Mouse (Mus musculus) urinary bladder, postnatal 25 days (tissue): ENCODE measurements around the gene Gm12248.
"Not testable (repeated sequence)": the region's sequence is repeated elsewhere in the genome, so short reads cannot be mapped to it uniquely, and the experiment has no call there.

Experiments
- DNase-seq: peaks from one replicate; pipeline ENCODE4 v3.0.0; 2022; ENCODE audit warnings: low spot score

The Gm12248 gene

DNA sequence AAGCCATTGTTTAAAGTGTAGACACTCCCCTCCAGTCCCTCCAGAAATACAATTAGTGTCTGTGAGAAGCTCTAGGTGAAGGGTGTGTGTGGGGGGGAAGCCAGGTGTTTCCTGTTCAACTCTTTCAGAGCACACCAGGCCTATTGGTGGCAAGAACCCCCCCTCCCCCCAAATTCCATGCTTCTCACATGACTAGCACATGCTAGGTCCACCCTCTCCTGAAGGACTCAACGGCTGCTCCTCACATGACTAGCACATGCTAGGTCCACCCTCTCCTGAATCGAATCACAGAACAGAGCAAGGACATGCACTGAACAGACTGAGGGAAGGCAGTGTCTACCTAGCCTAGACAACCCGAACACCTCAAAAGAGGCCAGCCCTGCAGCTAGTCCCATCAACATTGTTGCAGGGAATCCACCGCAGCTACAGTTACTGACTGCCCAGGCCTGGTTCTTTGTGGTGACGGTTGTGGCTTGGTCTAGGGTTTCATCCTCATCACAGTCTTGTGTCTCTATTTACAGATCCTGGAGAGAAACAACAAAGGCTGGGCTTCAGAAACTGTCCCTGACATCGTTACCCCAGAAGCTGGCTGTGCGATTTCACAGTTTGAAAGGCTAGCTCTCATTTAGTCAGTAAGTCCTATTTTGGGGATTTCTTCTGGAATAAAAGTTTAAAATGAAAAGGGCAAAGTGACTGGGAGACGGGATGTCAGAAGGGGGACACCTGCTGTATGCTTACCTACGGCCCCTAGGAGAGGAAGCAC lies 9.8 kb upstream of the Gm12248 start:
- no peak for DNase-seq

DNA sequence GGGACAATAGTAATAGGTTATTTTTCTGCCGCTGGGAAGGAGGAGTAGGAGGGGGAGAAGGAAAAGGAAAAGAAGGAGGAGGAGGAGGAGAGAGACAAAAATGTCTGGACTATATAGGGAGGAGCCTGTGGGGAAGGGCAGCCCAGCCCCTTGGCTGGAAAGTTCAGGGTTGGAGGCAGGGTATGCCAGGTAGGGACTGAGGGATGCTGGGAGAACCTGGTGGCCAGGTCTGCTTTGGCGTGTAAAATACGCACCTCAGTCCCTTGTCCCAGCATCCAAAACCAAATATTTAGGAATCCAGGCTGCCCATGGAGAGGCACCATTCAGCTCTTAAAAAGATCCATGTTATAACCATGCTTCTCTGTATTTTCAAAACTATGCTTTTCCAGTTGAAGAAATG lies 9.2 kb upstream of the Gm12248 start:
- no peak for DNase-seq

DNA sequence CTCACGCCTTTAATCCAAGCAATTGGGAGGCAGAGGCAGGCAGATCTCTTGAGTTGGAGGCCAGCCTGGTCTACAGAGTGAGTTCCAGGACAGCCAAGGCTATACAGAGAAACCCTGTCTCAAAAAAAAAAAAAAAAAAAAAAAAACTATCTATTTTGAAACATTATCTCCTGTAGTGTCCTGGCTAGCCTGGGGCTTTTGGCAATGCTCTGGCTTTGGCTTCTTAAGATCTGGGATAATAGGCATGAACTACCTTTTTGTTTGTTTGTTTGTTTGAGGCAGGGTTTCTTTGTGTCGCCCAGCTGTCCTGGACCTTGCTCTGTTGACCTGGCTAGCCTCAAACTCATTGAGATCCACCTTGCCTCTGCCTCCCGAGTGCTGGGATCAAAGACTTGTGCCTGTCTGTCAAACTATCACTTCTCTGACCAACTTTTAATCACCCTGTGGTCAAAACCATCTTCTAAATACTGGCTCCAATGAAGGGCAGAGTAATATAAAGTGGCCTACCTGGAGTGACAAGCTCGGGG lies 8.3 kb upstream of the Gm12248 start:
- DNase-seq: no peak

- no peak for DNase-seq
These were observed 7.1 kb upstream of the Gm12248 start for GRCm38 (mm10) chr11:58100006-58100405.

DNA sequence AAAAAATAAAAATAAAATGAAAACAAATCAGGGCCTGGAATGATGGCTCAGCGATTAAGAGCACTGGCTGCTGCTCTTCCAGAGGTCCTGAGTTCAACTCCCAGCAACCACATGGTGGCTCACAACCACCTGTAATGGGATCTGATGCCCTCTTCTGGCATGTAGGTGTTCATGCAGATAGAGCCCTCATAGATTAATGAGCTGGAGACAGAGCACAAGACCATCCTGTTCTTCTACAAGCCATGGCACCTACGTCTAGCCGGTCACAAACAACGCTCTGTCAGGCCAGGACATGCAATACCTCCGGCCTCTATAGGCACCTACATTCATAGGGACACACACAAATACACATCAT lies 5.4 kb upstream of the Gm12248 start:
- not testable (repeated sequence) for DNase-seq

DNA sequence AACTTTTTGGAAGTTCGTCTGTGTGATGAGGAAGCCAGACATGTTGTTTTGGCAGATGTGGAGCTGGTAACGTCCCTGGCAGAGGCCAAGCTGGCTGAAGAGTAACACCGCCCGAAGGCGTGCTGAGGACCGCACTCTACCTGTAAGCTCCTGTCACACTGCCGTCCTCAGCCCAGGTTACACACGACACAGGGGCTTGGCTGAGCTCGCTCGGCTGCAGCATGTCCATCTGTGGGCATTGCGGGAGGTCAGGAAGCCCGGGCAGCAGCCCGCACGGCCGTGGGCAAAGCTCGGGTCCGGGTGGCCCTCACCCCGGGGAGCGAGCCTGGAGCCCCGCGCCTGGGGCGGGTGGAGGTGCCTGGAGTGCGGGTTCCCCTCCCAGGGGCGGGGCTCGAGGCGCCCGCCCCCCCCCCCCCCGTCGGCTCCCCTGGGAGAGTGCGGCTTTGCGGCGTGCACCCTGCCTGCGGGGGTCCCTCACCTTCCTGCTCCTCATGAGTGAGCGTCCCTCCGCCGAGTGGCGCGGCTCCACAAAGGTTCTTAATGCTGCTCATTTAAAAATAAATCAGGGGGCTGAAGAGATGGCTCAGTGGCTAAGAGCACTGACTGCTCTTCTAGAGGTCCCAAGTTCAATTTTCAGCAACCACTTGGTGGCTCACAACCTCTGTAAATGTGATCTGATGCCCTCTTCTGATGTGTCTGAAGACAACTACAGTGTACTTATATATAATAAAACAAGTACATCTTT lies 4.9 kb upstream of the Gm12248 start:
- DNase-seq: no peak

DNA sequence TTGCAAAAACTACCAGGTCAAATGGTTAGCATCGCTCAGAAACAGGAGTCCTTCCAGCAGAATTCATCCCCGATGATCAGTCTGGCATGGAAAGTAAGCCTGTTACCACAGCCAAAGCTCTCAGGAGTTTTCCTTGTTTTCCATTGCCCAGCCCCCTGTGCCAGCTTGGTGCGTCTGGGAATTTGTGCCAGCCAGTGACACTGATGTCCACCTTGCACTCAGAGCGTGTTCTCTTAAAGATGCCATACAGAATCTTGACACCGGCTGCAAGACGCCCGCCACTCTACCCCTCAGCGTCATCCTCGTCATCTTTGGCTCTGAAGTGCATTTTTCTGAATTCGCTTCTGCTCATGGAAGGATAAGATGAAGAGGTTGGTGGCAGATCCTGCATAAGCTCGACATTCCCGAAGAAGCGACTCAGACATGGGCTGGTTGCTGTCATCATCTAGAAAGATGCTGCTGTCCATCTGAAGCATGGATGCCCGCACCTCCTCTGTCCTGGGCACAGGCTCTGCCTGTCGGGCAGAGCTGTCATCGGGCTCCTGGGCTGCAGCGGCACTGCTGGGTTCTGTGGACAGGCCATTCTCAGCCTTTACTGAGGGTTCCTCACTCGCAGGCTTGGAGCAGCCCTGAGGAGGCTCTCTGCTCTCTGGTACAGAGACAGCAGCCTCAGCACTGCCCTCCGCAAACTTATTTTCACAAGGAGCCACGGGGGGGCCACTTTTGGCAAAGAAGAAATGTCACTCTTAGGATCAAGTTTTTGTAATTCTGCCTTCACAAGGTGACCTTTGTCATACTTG lies 4.1 kb upstream of the Gm12248 start:
- DNase-seq: no peak

DNA sequence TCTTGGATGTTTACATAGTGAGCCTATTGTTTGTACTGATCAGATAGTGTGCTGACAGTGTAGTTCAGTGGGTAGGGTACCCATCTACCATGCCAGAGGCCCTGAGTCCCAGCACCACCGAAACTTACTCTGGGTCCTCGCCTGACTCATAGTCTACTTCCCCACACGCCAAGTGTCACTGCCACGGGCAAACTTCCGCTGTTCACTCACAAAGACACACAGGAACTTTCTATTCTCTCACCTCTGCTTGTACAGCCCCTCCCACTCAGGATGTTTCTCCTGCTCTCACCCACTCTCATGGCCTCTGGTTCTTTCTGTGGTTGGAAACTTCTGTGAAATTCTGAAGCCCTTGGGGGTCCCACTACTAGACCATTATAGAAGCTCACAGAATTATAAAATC lies 3.2 kb upstream of the Gm12248 start:
- DNase-seq: no peak

DNA sequence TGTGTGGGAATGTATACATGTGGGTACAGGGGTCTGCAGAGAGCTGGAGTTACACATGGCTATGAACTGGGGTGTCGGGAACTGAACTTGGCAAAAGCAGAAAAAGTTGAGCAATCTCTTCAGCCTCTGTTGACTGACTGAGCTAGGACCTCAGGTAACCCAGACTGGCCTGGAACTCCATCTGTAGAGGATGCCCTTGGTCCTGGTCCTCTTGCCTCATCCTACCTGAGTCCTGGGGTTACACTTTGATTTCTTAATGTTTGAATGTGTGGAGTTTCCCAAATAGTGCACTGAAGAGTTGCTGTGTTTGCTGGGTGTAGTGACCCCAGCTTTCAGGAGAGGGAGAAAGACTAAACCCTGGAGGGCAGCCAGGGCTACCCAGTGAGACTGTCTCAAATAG lies 2.6 kb upstream of the Gm12248 start:
- DNase-seq: no peak

- DNase-seq: no peak
These were observed 1.8 kb upstream of the Gm12248 start for GRCm38 (mm10) chr11:58094766-58095165.

GRCm38 (mm10) chr11:58092541-58092940 lies 393 bp downstream of the Gm12248 start:
- no peak for DNase-seq

DNA sequence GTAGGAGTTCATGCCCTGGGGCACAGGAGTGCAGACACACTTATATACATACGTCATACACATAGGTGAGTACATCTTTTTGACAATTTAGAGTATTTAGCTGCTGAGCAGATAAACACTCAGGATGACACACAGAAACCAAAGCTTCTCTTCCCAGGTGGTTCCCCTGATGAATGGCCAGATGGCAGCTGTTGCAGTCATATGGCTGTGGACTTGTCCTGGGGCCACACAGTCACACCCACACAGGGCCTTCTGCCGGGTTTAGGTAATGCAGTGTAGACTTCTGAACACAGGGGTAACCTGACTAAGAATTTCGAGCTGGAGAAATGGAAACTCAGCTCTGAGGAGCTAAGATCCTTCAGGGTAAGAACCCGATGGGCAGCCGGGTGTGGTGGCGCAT lies 11.2 kb downstream of the Gm12248 start:
- no peak for DNase-seq

- no peak for DNase-seq
These were observed 15.7 kb downstream of the Gm12248 start for GRCm38 (mm10) chr11:58077270-58077669.

GRCm38 (mm10) chr11:58072978-58073377 lies 20.0 kb downstream of the Gm12248 start:
- no peak for DNase-seq

- DNase-seq: no peak
These were observed 27.9 kb downstream of the Gm12248 start for GRCm38 (mm10) chr11:58065025-58065424.

- DNase-seq: no peak
These were observed 30.3 kb downstream of the Gm12248 start for GRCm38 (mm10) chr11:58062586-58062985.

DNA sequence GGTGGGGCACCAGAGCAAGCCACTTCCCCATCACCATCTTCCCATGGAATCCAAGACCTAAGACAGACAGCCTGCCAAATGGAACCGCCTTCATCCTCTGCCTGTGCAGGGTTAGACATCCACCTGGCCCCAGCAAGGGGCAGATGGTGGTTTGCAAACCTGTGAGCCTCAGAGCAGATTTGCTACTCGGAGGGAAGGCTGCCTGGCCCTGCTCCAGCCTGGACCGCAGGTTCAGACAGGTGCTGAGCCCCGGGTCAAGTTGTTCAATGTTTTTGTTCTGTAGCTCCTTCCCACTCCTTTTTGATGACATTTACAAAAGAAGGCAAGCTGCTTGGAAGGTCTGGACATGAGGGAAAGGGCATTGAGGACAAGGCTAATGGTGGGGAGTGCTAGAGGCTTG lies 31.7 kb downstream of the Gm12248 start:
- not testable (repeated sequence) for DNase-seq

DNA sequence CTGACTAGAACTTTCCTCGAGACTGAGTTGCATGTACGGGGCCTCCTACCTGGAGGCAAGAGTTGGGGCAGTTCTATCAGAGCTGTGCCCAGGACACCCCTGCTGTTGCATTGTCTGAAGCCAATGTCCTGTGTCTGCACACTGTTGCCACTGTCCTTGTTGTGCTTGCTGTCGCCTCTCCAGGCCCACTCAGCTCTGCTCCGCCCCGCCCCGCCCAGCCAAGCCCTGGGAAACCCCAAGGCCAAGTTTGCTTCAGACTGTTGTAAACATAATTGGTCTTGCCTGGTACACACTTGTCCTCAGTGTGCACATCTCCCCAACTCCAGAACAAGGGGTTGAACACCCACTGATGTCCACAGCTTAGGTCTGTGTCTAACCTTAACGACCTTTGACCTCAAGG lies 33.2 kb downstream of the Gm12248 start:
- not testable (repeated sequence) for DNase-seq

- peak; percentile 28 for DNase-seq
These were observed 35.5 kb downstream of the Gm12248 start for GRCm38 (mm10) chr11:58057455-58057854.

DNA sequence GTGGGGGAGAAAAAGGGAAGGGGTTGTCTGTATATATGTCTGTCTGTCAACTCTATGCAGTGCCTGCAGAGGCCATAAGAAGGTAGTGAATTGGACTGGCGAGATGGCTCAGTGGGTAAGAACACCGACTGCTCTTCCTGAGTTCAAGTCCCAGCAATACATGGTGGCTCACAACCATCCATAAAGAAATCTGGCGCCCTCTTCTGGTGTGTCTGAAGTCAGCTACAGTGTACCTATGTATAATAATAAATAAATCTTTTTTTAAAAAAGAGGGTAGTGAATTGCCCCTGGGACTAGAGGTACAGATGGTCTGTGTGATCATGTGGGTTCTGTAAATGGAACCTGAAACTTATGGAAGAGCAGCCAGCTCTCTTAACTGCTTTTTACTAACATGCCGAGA lies 46.5 kb downstream of the Gm12248 start:
- DNase-seq: no peak

DNA sequence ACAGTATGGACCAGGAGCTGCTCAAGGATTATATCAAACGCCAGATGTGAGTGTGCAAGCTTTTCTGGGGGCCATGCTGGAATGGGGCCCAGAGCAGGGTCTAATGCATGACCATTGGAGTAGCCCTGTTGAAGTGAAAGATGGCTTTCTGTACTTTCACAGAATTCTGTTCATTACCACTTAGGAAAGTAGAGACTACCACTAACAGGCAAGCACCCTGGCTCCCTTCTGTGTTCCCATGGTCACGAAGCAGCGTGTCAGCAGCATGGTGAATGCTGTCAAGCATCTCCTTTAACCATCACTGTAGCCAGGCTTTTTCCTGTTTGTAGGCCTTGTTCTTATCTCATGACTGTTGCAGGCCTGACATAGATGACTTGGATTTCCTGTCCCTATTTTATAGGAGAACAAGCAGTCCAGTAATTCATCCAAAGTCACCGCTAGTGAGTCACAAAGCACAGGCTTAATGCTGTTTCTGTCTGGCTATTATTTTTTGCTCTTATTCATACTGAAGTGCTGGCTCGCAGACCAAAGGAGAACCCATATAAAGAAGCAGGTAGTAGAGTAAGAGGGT lies 50.0 kb downstream of the Gm12248 start:
- DNase-seq: no peak

DNA sequence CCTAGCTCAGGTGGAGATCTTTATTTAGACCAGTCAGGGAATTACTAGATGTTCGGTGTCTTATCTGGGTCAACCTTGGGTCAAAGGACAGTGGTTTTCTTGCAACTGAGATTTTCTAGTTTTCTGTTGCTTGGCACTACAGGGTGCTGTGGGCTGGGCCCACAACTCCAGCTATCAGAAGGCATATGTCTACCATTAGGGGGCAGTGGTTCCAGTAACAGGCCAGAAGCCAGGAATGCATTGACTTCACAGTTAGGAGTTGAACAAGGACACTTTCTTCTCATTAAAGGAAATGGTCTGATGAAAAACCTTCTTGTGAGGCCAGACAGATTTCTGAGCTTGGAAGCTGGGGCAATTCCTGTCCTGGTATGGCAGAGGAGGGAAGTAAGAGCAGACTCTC lies 53.9 kb downstream of the Gm12248 start:
- DNase-seq: no peak
